Mouse (Mus musculus): ENCODE measurements around the gene Cyp4f37.

GRCm38 (mm10) chr17:32617252-32617651 is 3.9 kb upstream of the Cyp4f37 start:
- TF ChIP-seq CTCF (IDR thresholded peaks at IDR 0.05; ENCODE audit: control insufficient read depth, insufficient read depth, insufficient replicate concordance, low read depth, low read length) (no peak), POLR2A (IDR thresholded peaks at IDR 0.05; ENCODE audit: control insufficient read depth, low read depth, low read length) (no peak)
